Mouse (Mus musculus) megakaryocyte, embryonic 14.5 days (primary cell): ENCODE measurements around the gene Dennd1a. TPM values are rescaled to one million over a fixed set of nuclear protein-coding genes. Genes with fewer than 3 reads are reported as not detected.

Experiments
- H3K27me3 ChIP-seq: replicated peaks from 2 replicates; pipeline ENCODE3; 2012; ENCODE audit warnings: inconsistent platforms
- H3K36me3 ChIP-seq: replicated peaks from 2 replicates; pipeline ENCODE3; 2012; ENCODE audit warnings: low read length, inconsistent platforms, mixed read lengths
- H3K4me1 ChIP-seq: 2 replicates; pipeline ENCODE4 v1.6.1; 2012; ENCODE audit warnings: inconsistent platforms
- H3K4me3 ChIP-seq: replicated peaks from 2 replicates; pipeline ENCODE3; 2012; ENCODE audit warnings: moderate library complexity, mild to moderate bottlenecking, inconsistent platforms
- H3K9me3 ChIP-seq: 2 replicates; pipeline ENCODE4 v1.6.1; 2012; ENCODE audit warnings: inconsistent platforms
- FLI1 ChIP-seq: IDR thresholded peaks from 2 replicates; pipeline ENCODE4 v1.6.1; 2012; ENCODE audit warnings: low read length, inconsistent platforms, mixed read lengths
- GATA1 ChIP-seq: IDR thresholded peaks from 3 replicates; pipeline ENCODE4 v1.6.1; 2012; ENCODE audit warnings: mixed read lengths, low read length, inconsistent platforms, borderline replicate concordance
- polyA plus RNA-seq: library from polyadenylated mRNA; stranded (reverse); fragments of >175 nt; gene quantifications from 2 replicates; pipeline ENCODE4 v1.2.3, GENCODE M21; 2012; ENCODE audit warnings: low replicate concordance; ENCODE audit not compliant: insufficient read depth

The Dennd1a gene
- polyA plus RNA-seq, 1 experiment: 25.6 TPM

DNA sequence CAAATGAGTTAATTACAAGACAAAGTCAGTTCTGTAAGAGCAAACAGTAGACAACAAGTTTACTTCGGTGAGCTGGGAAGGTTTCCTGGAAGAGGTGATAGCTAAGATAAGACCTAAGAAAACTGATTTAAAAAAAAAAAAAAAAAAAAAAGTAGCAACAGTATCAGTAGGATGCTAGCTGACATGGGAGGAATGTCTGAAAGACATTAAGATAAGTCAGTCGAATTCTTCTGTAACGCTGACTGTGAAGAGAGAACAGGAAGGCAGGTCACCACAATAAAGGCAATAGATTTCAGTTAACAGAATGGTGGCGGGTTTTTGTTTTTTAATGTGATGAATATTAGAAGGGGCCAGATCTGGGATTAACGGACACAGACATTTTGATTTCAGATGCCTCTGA, 81.9 kb downstream of the Dennd1a start:
- H3K27me3 ChIP-seq: no peaks in the 10 kb centered on the region

DNA sequence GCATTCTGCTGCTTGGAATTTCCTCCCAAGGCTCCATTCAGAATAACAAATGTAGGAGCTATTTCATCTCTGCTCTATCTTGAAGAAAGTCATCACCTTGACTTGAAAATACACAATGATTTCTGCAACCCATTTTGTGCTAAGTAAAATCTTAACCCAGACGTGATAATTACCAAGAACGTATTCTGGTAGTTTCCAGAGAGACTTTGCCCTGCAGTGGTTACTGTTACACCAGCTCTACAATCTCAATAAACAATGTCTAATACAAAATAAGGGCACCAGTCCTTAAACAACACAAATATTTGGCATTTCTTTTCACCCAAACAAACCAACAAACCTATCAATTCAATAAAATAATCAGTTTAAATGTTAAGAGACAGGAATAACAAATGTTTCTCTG, 82.5 kb downstream of the Dennd1a start:
- Histone ChIP-seq H3K4me3 (no peak overlapping the region), H3K27me3 (no peaks in the 10 kb centered on the region), H3K36me3 (peaks cover 16% of the 10 kb centered on the region), H3K9me3 (peaks cover 5% of the 10 kb centered on the region), H3K4me1 (peaks cover 18% of the 10 kb centered on the region)
- TF ChIP-seq FLI1: no peak
- no peak for TF ChIP-seq GATA1

More for the DNA sequence above, 81.9 kb downstream of the Dennd1a start:
- Histone ChIP-seq H3K36me3 (peaks cover 17% of the 10 kb centered on the region), H3K4me1 (peaks cover 18% of the 10 kb centered on the region), H3K9me3 (peaks cover 5% of the 10 kb centered on the region), H3K4me3 (no peak overlapping the region)
- TF ChIP-seq GATA1 (no peak), FLI1 (no peak)

DNA sequence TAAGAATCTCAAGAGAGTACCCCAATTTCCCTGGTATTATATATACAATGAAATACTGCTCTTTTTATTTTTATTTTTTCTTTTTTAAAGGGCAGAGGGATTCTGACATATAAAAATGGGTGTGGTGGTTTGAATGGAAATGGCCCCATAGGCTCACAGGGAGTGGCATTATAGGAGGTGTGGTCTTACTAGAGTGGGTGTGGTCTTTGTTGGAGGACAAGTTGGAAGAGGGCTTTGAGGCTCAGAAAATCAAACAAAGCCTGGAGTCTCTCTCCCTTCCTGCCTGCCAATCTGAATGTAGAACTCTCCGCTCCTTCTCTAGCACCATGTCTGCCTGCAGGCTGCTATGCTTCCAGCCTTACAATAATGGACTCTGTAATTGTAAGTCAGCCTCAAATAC, 89.1 kb downstream of the Dennd1a start:
- Histone ChIP-seq H3K9me3 (no peaks in the 10 kb centered on the region), H3K4me1 (peaks cover 22% of the 10 kb centered on the region), H3K27me3 (no peaks in the 10 kb centered on the region), H3K4me3 (no peak overlapping the region), H3K36me3 (peaks cover 6% of the 10 kb centered on the region)
- TF ChIP-seq GATA1 (no peak), FLI1 (no peak)

DNA sequence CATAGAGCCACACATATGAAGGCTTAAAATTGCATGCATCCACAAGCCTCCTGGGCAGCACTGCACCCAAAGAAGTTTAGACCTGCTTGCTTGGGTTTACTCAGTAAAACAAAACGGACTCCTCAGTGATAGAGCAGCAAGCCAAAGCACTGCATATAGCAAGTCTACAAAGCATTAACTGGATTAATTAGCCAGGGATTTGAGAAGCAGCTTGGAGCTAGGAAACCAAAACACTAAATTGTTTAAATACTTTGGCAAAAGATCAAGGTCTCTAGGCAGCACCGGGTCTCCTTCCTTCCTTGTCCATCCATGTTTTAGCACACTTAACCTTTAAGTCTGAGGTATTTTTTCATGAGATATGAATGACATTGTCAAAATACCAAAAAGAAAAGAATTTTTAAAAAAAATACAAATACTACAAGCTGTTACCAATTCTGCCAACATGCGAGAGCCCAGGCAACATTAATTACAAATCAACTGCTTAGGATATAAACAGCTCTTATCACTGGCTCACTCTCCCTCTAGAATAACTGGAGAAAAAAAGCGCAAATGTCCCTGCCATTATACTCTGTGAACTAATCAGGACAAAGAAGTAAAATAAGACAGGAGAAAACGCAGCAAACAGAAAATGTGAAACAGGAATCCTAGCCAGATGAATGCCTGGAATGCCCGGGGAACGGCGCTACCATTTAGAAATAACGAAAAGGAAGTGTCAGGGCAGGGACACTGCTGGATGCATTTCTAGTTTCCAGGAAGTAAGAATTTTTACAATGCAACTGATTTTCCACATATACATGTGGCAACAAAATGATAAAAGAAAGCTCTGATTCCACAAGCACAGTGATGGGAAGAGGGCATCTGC, 90.8 kb downstream of the Dennd1a start:
- H3K27me3 ChIP-seq: no peaks in the 10 kb centered on the region
- TF ChIP-seq FLI1 (no peak), GATA1 (no peak)
- peaks cover 6% of the 10 kb centered on the region for H3K36me3 ChIP-seq
- H3K9me3 ChIP-seq: peaks cover 2% of the 10 kb centered on the region; the same call in 1 of the 2 replicates
- no peak overlapping the region for H3K4me3 ChIP-seq
- H3K4me1 ChIP-seq: peaks cover 23% of the 10 kb centered on the region

DNA sequence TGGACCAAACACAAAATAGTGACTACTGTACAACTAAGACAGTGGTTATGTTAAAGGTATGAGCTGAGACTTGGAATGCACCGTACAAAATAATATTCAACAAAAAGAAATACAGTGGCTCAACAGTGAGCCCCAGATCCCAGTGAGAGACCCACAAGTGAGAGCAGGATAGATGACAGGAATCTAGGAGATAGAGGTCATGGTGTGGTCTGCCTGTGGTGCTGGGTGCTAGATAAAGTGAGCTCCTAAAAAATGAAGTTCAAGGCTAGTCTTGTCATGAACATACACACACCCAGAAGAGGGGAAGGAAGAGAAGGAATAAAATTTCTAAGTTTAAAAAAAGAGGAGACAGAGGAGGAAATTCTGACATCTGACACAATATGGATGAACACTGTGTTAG, 95.2 kb downstream of the Dennd1a start:
- Histone ChIP-seq H3K9me3 (peaks cover 8% of the 10 kb centered on the region; the same call in 1 of the 2 replicates), H3K27me3 (no peaks in the 10 kb centered on the region), H3K36me3 (peaks cover 9% of the 10 kb centered on the region), H3K4me1 (peaks cover 30% of the 10 kb centered on the region), H3K4me3 (no peak overlapping the region)
- TF ChIP-seq FLI1 (no peak), GATA1 (no peak)

DNA sequence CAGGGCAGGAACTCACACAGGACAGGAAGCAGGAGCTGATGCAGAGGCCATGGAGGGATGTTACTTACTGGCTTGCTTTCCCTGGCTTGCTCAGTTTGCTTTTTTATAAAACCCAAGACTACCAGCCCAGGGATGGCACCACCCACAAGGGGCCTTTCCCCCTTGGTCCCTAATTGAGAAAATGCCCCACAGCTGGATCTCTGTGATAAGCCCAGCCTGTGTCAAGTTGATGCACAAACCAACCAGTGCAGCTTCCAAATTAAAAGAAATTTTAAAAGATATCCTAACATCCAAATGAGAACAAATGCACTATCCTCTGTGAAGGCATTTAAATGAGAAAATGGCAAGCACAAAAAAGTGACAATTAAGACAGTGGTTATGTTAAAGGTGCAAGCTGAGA, 95.6 kb downstream of the Dennd1a start:
- H3K9me3 ChIP-seq: peaks cover 8% of the 10 kb centered on the region; the same call in 1 of the 2 replicates
- H3K4me1 ChIP-seq: peaks cover 27% of the 10 kb centered on the region
- H3K36me3 ChIP-seq: peaks cover 9% of the 10 kb centered on the region
- TF ChIP-seq FLI1: no peak
- TF ChIP-seq GATA1: no peak
- no peaks in the 10 kb centered on the region for H3K27me3 ChIP-seq
- H3K4me3 ChIP-seq: no peak overlapping the region

DNA sequence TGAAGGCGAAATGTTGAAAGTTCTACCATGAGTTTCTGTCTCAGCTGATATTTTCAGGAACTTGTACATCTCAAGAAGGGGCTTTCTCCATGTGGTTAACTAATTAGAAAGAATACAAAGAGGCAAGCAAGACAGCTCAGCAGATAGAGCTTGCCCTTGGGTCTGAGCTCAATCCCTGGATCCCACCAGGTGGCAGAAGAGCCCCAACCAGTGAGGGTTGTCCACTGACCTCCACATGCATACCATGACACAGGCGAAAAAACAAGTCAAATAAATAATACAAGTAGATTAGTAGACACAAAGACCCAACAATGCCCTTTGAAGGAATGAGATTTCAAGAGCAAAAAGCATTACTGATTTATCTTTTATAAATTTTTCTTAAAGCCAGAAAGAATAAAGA, 100.8 kb downstream of the Dennd1a start:
- Histone ChIP-seq H3K4me1 (peaks cover 20% of the 10 kb centered on the region), H3K27me3 (no peaks in the 10 kb centered on the region), H3K9me3 (peaks cover 6% of the 10 kb centered on the region; the same call in 1 of the 2 replicates), H3K4me3 (no peak overlapping the region), H3K36me3 (peaks cover 6% of the 10 kb centered on the region)
- no peak for TF ChIP-seq FLI1
- no peak for TF ChIP-seq GATA1

DNA sequence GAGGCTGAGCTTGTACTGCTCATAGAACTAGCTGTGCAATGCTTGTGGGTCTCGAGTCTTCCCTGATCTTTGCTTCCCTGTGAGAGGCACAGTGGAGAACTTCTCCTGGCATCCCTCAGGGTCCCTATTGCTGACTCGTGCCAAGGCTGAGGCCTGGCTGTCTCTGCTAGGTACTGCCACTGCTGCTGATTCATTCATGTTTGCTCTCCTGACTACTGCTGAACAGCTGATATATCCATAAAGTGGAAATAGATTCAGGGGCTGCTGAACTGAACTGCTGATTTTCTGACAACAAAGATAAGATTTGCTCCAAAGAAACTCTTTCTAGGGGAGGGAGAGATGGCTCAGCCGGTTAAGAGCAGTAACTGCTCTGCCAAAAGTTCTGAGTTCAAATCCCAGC, 102.2 kb downstream of the Dennd1a start:
- Histone ChIP-seq H3K9me3 (no peaks in the 10 kb centered on the region), H3K36me3 (no peaks in the 10 kb centered on the region), H3K4me3 (no peak overlapping the region), H3K4me1 (peaks cover 18% of the 10 kb centered on the region), H3K27me3 (no peaks in the 10 kb centered on the region)
- no peak for TF ChIP-seq FLI1
- TF ChIP-seq GATA1: no peak

DNA sequence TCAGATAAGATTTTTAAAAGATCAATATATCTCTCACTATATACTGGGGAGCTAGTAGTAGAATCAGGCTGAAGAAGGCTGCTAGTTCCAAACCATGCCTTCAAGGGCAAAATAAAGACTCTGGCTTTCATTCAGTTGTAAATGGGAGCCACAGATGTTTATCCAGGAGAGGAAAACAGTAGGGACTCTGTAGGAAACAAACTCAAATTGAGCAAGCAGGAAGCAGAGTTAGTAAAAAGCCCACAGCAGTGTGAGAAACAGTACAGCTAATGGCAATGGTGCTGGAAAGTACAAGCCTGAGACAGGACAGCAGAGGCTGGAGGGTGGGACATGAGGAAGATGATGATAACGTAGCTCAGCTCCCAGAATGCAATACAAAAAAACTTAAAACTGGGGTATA, 103.3 kb downstream of the Dennd1a start:
- Histone ChIP-seq H3K36me3 (no peaks in the 10 kb centered on the region), H3K27me3 (no peaks in the 10 kb centered on the region), H3K4me3 (no peak overlapping the region), H3K4me1 (peaks cover 18% of the 10 kb centered on the region), H3K9me3 (no peaks in the 10 kb centered on the region)
- TF ChIP-seq FLI1 (no peak), GATA1 (no peak)

DNA sequence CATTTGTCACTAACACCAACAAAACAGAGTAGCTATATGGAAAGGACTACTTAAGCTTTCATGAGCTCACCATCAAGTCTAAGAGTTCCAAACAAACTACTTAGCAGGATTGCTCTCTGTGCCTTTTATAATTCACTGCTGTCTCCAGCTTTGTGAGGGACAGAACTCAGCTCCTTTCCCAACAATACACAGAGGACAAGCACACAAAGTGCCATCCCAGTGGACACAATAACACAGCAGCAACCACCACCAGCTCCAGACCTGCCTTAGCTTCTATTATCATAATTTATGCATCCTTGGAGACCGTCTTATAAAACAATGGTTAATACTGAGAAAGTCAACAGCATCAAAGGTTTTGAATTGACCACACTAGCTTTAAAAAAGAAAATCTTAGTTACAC, 104.9 kb downstream of the Dennd1a start:
- no peak for TF ChIP-seq FLI1
- TF ChIP-seq GATA1: no peak
- no peaks in the 10 kb centered on the region for H3K9me3 ChIP-seq
- no peak overlapping the region for H3K4me3 ChIP-seq
- peaks cover 12% of the 10 kb centered on the region for H3K4me1 ChIP-seq
- H3K36me3 ChIP-seq: no peaks in the 10 kb centered on the region
- no peaks in the 10 kb centered on the region for H3K27me3 ChIP-seq

DNA sequence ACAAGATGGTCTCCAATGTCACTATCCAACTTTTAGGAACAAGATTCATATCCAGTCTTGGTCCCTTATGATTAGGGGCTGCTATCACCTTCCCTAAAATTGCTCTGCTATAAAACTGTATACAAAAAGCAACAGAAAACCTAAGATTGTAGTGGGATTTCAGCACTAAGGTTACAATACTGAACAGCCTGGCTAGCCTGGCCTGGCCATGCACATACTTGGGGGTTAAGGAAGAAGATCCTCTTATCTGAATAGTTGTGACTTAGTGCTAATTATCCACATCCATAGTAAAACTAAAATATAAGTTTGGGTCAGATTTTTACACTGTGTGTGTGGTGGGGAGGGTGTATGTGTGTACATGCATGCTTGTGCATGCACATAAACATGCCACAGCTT, 109.6 kb downstream of the Dennd1a start:
- H3K4me3 ChIP-seq: no peak overlapping the region
- H3K27me3 ChIP-seq: no peaks in the 10 kb centered on the region
- TF ChIP-seq FLI1 (no peak), GATA1 (no peak)

More for the DNA sequence above, 109.6 kb downstream of the Dennd1a start:
- H3K9me3 ChIP-seq: no peaks in the 10 kb centered on the region
- H3K36me3 ChIP-seq: no peaks in the 10 kb centered on the region
- 0 out of 2 replicates have a peak, but pooled peaks cover 2% of the 10 kb centered on the region for H3K4me1 ChIP-seq
